Mouse (Mus musculus) frontal cortex, postnatal 10 days (tissue): ENCODE measurements around the gene Ercc1.

Experiments used
- DNase-seq, 2 experiments: peaks; one replicate each; pipeline ENCODE4 v3.0.0; 2022; ENCODE audit warnings: low spot score in 2 of 2, mixed read lengths in 1 of 2

The Ercc1 gene

GRCm38 (mm10) chr7:19309278-19309883 lies 35.2 kb upstream of the Ercc1 start:
- DNase-seq = no peak

- DNase-seq = peak; percentile 88 to 92
Observed at GRCm38 (mm10) chr7:19309884-19310641, 34.5 kb upstream of the Ercc1 start, which contains the start of gene Fosb. Gene Fosb, minus strand, starts transcription at chr7:19310051.

- DNase-seq = no peak
Observed at GRCm38 (mm10) chr7:19311991-19312390, 32.6 kb upstream of the Ercc1 start.

DNA sequence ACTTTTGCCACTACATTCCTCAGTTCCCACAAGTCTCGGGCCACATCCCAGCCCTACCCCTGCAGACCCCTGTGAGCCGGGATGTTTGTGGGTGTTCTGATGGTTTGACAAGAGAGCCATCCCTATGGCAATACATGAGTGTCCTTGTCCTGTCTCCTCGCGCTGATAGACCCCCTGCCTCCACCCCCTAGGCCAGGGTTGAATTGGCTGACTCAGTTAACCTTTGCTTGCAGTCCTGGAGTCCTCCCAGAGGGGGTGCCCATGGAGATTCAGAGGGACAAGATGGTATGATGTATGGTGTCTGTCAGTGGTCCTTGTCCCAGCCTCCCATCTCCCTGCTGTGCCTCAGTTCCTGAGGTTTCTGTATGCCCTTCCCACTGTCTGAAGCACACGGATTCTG lies 30.5 kb upstream of the Ercc1 start:
- DNase-seq = no peak

DNA sequence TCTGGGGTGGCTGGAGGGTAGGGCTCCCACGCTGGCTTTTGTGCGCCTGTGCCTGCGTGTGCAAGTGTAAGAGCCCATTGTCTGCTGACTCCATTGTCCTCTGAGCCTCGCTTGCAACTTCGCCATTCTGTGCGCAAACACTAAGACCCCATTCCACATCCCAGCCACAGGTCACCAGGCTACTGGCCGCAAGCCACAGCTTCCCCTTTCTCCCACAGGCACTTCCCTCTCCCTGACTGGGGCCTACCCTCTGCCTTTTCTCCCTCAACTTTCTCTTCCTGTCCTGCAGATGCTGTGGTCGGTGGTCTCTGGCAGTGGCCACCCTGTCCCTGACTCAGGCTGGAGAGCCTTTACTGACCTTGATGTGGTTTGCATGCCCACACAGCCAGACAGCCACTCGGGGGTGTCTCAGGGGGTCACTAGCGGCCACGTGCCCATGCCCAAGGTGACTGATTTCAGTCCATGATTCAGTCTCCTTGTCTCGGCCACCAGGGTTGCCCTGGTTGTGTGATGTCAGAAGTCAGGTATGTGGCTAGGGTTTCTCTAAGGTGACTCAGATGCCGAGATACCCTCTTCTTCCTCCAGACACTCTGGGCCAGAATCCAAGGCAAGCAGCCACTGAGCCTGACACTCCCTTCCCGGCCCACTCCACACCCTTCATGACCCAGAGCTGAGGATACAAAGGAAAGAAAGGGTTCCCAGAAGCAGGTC lies 28.0 kb upstream of the Ercc1 start:
- DNase-seq = no peak

- no peak for DNase-seq
Observed at GRCm38 (mm10) chr7:19318201-19318600, 26.4 kb upstream of the Ercc1 start.

DNA sequence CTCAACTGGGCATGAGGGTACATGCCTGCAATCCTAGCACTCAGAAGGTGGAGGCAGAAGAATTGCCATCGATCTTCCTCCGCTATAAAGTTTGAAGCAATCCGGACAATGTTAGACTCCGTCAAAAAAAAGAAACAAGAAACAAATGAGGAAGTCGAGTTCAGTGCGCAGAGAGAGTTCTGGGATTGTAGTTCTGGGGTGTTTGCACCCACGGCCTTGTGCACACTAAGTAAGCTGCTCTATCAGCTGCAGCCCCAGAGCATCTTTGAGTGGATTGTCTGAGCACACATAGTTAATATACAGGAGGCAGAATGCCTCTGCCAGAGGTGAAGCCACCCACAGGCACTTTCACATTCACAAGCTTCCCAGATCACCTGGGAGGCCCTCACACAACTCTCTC lies 25.9 kb upstream of the Ercc1 start:
- DNase-seq = no peak

- no peak for DNase-seq
Observed at GRCm38 (mm10) chr7:19319458-19319857, 25.1 kb upstream of the Ercc1 start.

DNA sequence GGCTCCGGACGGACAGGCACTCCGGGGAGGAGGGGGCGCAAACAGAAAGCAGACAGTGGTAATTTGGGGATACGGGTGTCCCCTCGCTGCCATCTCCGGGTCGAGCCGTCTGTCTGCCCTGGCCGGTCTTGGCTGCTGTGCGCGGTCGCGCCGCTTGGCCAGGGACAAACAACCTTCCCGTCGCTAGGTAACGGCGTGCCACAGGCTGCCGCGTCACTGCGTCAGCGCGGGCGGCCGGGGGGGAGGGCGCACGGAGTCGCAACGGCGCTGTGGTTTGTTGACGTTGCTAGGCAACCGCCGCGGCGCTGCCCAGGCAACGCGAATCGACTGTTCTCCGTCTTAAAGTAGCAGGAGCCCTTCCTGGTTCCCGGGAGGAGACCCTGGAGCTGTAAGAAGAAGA lies 24.7 kb upstream of the Ercc1 start:
- peak; percentile 93 to 94 for DNase-seq

GRCm38 (mm10) chr7:19320637-19321036 lies 23.9 kb upstream of the Ercc1 start:
- DNase-seq = no peak

GRCm38 (mm10) chr7:19321464-19321863 lies 23.1 kb upstream of the Ercc1 start:
- no peak for DNase-seq

GRCm38 (mm10) chr7:19322489-19322888 lies 22.1 kb upstream of the Ercc1 start:
- no peak for DNase-seq

GRCm38 (mm10) chr7:19324221-19324620 lies 20.4 kb upstream of the Ercc1 start:
- no peak for DNase-seq

DNA sequence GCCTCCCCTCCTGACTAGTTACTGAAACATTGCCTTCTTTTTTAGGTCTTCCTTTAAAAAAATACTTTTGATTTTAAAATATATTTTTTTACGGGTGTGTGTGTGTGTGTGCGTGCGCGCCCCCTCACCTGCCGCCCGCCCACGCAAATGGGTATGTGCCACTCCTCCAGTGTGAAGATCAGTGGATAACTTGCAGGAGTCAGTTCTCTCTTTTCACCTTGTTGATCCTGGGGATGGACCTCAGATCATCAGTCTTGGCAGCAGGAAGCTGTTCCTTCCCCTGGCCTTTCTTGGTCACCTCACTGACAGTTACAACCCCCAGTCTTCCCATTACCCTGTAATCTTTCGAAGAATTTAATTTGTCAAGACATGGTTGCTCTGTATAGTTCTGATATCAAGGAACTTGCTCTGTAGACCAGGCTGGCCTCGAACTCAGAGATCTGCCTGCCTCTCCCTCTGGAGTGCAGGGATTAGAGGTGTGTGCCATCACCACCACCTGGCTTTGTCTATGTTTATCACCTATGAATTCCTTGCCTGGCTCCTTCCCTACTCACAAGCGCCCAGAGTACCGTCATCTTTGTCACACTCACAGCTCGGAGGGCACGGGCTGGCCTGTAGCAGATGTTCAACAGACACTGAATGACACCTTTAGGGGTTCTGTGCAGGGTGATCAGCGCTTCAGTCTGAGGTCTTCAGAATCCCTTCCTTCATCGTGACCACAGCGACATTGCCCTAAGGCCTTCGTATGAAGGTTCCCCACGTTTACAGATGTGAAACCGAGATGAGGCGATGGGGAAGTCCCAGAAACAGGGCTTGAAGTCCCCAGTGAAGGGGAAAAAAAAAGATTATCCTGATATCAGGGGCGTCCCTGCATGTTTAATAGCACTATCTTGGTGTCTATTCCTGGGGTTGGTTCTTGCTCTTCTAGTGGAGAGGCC lies 19.0 kb upstream of the Ercc1 start:
- no peak for DNase-seq

DNA sequence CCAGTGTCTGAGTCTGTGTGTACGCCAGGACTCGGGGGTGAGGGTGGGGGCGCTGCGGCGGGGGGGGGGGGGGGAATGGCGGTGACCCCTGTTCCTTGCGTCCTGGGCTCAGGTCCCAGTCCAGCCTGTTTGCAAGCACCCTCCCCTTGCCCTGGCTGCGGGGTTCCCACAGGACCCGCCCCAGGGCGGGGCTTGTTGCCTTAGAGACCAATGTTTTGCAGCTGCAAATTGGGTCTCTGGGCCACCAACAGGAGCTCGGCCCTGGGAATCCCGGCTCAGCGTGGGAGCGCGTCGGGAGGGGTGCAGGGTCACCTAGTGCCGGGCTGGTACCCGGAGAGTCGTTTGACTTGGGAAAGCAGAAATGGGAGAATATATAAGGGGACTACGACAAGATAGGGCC lies 18.2 kb upstream of the Ercc1 start:
- peak; percentile 67 to 70 for DNase-seq

GRCm38 (mm10) chr7:19327128-19327527 lies 17.4 kb upstream of the Ercc1 start:
- peak; percentile 74 to 82 for DNase-seq

GRCm38 (mm10) chr7:19327782-19328181 lies 16.8 kb upstream of the Ercc1 start:
- DNase-seq = no peak

DNA sequence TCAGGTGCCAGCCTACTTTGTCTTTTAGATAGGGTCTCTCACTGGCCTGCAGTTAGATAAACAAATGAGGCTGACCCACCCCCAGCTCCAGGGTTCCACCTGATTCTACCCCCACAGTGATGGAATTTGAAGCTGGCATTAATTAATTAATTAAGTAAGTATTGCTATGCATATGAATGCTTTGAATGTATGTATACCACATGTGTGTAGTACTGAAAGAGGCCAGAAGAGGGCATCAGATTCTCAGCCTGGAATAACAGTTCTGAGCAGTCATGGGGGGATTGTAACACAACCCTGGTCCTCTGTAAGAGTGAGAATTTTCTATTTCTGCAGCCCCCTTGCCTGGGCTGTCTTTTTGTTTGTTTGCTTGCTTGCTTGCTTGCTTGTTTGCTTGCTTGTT lies 16.2 kb upstream of the Ercc1 start:
- no peak for DNase-seq

DNA sequence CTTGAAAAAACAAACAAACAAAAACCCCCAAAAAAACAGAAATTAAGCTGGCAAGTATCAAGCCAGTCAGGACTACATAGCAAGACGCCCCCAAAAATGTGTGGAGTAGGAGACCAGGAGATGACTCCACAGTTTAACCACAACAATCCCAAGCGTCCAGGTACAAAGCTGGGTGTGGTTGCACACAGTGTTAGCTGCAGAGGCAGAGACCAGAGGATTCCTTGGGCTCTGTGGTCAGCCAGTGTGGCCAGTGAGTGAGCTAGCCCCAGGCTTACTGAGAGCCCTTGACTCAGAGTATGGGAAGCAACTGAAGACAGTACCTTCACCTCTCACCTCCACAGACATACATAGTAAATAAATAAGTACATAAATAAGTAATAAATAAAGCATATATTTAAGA lies 12.7 kb upstream of the Ercc1 start:
- DNase-seq = no peak

DNA sequence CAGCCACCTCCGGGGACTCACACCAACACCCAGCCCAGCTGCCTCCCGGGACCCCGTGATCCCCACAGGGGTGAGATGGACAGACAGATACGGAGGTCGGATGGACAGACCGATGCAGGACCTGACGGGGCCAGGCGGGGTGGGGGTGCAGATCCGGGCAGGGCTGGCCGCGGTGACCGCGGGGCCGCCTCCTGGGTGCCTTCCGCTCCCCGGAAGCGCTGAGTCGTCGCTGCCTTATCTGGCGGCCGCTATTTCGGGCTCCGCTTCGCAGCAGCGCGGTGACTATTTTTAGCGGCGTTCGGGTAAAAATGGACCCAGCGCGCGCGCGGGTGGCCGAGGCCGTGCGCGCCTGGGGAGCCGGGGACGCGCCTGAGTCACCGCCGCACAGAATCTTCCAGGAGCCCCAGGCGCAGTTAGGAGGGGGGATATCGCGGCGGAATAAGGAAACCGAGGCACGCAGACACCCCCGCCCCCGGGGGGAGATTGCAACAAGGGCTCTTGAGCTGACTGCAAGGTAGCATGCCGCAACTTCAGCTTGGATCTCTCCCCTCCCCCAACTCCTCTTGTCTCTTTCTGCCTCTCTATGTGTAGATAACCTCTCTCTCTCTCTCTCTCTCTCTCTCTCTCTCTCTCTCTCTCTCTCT lies 11.7 kb upstream of the Ercc1 start:
- peak; percentile 64 to 80 for DNase-seq

- DNase-seq = no peak
Observed at GRCm38 (mm10) chr7:19335583-19335982, 9.0 kb upstream of the Ercc1 start.
